Mouse (Mus musculus): ENCODE measurements around the gene Slc22a5.

Gene Slc22a5

DNA sequence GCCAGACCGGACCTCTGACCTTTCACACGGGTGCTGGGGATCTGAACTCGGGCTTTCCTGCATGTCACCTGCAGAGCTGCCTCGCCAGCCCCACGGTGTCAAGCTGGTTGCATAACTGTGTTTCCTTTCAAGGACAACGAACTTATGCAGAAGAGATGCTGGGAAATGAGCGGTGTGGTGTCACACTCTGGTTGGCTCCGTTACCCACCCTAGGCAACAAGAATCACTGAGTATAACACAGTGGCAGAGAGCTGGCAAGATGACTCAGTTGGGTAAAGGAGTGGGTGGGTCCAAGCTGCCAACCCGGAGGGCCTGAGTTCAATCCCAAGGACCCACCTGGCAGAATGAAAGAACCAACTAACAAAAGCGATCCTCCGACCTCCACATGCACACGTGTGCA, 49.9 kb downstream of the Slc22a5 start:
- peak in 1 of 2 experiments; percentile 36 for DNase-seq (ENCODE audit: low spot score in 2 of 2)

- no peak for DNase-seq (ENCODE audit: low spot score in 2 of 2)
These were observed 51.5 kb downstream of the Slc22a5 start for GRCm38 (mm10) chr11:53839663-53840642.

DNA sequence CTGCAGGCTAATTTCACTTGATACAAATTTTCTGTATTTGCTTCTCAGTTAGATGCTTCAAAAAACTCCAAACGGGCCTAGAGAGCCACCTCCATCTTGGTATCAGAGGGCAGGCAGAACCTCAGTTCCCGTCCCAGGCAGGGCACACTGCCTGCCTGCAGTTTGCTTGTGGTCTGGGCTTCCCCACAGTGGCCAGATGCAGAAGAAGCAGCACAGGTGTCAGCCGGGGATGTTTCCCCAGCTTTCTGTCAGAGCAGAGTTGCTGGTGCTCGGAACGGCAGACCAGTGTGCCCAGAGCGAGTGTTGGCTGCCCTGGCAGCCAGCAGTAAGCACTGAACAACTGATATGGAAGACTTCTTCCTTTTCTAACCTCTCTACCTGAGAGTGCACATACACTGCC, 52.3 kb downstream of the Slc22a5 start:
- no peak for DNase-seq (ENCODE audit: low spot score in 2 of 2)

DNA sequence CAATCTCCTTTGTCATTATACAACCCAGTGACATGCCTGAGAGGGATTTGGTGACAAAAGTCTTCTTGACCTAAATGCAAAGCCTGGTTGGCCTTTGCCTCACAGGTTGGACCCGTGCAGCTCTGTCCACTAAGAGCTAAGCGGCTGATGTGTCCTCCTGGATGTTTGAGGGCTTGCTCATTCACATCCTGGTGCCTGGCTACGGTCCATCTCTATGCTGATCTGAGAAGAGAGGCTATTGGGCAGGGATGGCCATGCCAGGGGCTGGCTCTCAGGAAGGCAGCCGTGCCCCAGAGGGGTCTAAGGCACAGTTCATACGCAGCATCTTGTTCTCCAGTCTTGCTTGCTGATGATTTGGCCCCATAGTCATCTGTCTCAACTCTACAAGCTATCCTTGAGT, 53.7 kb downstream of the Slc22a5 start:
- no peak for DNase-seq (ENCODE audit: low spot score in 2 of 2)

DNA sequence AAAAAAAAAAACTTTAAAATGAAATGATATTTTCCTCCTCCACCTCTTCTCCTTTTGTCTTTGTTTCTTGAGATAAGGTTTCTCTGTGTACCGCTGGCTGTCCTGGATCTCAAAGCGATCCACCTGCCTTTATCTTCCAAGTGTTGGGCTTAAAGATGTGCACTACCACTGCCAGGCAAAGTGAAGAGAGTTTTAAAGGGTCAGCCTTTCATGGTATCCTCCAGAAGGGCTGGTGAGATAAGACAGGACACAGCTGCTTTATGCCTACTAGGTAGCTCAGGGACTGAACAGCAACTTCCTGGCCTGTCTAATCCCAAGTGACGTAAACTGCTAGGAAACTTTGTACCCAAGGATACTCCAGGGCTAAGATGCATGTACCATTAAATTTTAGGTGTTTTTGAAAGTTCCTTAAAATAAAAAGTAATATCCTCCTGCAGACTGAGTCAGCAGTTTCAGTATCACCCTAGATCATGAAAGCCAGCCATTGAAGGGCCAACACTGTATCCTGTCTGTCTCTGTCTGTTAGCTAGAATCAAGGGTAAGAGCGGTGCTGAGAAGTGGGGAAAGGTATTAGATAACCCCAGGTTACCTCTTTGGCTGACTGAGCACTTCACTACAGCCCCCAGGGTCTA, 56.0 kb downstream of the Slc22a5 start:
- DNase-seq (ENCODE audit: low spot score in 2 of 2): no peak

- no peak for DNase-seq (ENCODE audit: low spot score in 2 of 2)
These were observed 66.1 kb downstream of the Slc22a5 start for GRCm38 (mm10) chr11:53825409-53825808.

DNA sequence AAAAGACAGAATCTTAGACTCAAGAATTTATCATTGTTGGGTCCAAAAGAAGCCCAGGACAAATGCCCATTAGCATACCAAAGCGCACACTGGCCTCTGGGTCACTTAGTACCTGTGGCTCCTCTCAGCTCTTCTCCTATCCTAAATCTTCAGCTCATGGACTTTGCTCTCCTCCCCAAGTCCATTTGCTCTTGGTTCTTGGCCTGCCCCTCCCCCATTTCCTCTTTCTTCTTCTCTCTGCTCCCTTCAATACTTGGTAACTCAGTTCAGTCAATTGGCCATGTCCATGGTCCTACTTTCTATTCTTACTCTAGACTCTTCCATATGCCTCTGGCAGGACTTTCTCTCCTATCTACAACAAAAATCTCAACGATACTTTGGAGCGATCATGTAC, 69.5 kb downstream of the Slc22a5 start:
- no peak for DNase-seq (ENCODE audit: low spot score in 2 of 2)

DNA sequence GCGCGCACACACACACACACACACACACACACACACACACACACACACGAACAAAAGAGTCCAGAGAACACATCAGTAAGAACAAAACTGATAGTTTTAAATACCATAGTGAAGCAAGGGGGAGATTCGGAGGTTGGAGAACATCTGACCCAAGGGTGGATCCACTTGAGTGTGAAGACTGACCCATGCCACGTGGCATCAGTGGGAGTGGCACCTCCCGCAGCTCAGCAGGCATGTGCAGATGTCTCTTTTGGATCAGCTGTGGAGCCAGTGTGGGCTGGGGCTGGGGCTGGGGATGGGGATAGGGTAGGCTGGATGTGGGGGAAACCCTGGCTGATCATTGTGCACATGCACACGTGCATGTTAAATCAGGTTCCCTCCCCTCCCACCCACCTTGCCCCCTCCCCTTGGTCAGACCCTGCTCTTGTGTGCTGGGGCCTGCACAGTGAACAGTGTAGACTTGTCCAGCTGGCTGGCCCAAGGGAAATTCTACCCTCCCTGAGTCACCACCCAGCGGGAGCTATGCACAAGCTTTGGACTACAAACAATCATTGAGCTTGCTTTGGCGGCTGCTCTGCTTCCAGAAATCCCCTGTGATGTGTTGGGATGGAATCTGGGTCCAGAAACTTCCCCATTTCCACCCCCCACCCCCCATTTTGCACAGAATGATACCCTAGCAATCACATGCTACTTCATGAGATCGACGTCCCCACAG, 70.1 kb downstream of the Slc22a5 start:
- no peak for DNase-seq (ENCODE audit: low spot score in 2 of 2)

GRCm38 (mm10) chr11:53820516-53821170, 70.8 kb downstream of the Slc22a5 start:
- no peak for DNase-seq (ENCODE audit: low spot score in 2 of 2)

- DNase-seq (ENCODE audit: low spot score in 2 of 2): no peak
These were observed 71.9 kb downstream of the Slc22a5 start for GRCm38 (mm10) chr11:53819511-53819910.

GRCm38 (mm10) chr11:53818794-53819193, 72.7 kb downstream of the Slc22a5 start:
- DNase-seq (ENCODE audit: low spot score in 2 of 2): no peak

DNA sequence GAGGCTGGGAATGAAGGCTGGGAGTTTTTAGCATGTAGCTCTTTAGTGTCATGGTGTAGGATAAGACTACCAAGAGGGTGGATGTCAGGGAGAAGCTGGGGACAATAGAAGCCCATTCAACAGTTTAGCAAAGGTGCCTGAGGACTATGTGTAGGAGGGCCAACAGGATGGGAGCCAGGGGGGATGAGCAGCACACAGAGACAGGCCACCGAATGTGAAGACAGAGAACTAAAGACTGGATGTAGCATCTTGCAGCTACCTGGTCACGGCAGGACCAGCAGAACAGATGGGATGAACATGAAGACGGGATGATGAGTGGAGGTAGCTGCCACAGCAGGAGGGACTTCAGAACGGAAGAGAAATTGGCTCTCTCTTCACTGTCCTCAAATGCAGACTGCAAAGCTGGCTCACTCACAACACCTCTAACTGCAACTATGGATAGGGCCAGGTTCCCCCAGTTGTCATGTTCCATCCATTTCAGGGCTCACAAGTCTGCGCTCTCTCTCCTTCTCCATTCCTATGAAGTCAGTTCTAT, 74.6 kb downstream of the Slc22a5 start:
- no peak for DNase-seq (ENCODE audit: low spot score in 2 of 2)

- no peak for DNase-seq (ENCODE audit: low spot score in 2 of 2)
These were observed 76.7 kb downstream of the Slc22a5 start for GRCm38 (mm10) chr11:53814810-53815209.

All from left cerebral cortex, adult 9 months (tissue).